Mouse (Mus musculus) limb, embryonic 11.5 days (tissue): ENCODE measurements around the gene Ccdc36. TPM values are rescaled to one million over a fixed set of nuclear protein-coding genes. Genes with fewer than 3 reads are reported as not detected.

Experiments
- ATAC-seq: fragments of 200-750 bp; cut with Nextera tagmentation; 2 replicates; pipeline ENCODE4 v1.8.0; 2017; ENCODE audit warnings: low read depth; ENCODE audit not compliant: insufficient number of reproducible peaks, low FRiP score, low TSS enrichment
- DNase-seq: peaks from one replicate; pipeline ENCODE4 v3.0.0-alpha.2; 2015; ENCODE audit warnings: low spot score
- H3K27ac ChIP-seq: fragments of 300-500 bp; sonication (generic); replicated peaks from 2 replicates; pipeline ENCODE4 v1.5.1; 2014; ENCODE audit warnings: low read depth, mild to moderate bottlenecking, low read length
- H3K27me3 ChIP-seq: fragments of 300-500 bp; sonication (generic); 2 replicates; pipeline ENCODE4 v1.6.1; 2014; ENCODE audit warnings: mild to moderate bottlenecking, low read length, mixed read lengths; ENCODE audit not compliant: control insufficient read depth, insufficient read depth
- H3K36me3 ChIP-seq: fragments of 300-500 bp; sonication (generic); 2 replicates; pipeline ENCODE4 v1.6.1; 2014; ENCODE audit warnings: mild to moderate bottlenecking, low read length, moderate library complexity, mixed read lengths; ENCODE audit not compliant: control insufficient read depth, insufficient read depth
- H3K4me1 ChIP-seq: fragments of 300-500 bp; sonication (generic); 2 replicates; pipeline ENCODE4 v1.6.1; 2014; ENCODE audit warnings: low read length, mixed read lengths; ENCODE audit not compliant: control insufficient read depth, insufficient read depth
- H3K4me2 ChIP-seq: fragments of 300-500 bp; sonication (generic); 2 replicates; pipeline ENCODE4 v1.6.1; 2014; ENCODE audit warnings: low read depth, mild to moderate bottlenecking, moderate library complexity; ENCODE audit not compliant: severe bottlenecking
- H3K4me3 ChIP-seq: fragments of 300-500 bp; sonication (generic); 2 replicates; pipeline ENCODE4 v1.5.1; 2014; ENCODE audit warnings: low read depth, low read length
- H3K9ac ChIP-seq: fragments of 300-500 bp; sonication (generic); 2 replicates; pipeline ENCODE4 v1.6.1; 2014; ENCODE audit warnings: mild to moderate bottlenecking, low read length
- H3K9me3 ChIP-seq: fragments of 300-500 bp; sonication (generic); 2 replicates; pipeline ENCODE4 v1.6.1; 2016; ENCODE audit warnings: low read length; ENCODE audit not compliant: control insufficient read depth
- WGBS: fragments of 180-500 bp; shearing (Covaris S2); extraction: QIAGEN DNeasy Blood & Tissue Kit; methylation state at CpG from one replicate; pipeline ENCODE4 v1.1.7; 2014; 5-methylcytosine and 5-hydroxymethylcytosine counted together
- polyA plus RNA-seq: library from polyadenylated mRNA; unstranded; fragments of >200 nt; fragmentation: Nextera tagmentation; extraction: Ambion mirVana; gene quantifications from 2 replicates; pipeline ENCODE4 v1.2.1, GENCODE M21; 2014

Gene Ccdc36
- polyA plus RNA-seq, 1 experiment from 2014 or later: 1.5 TPM

DNA sequence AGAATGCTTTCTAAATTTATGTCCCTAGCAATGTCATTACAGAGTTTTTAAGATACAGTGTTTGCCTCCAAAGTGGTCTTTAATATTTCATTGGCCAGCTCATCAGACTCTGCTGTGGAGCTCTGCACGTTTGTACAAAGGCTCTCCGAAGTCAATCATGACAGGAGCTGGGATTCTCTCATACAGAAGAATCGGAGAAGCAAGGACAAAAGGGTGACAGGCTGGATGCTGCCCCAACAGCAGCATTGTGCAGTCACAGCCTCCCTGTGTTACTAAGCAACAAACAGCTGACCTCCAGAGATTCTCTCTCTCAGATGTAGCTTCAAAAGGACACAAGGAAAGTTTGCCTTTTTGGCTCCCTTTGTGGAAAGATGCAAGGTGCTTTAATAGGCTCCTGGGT is 7.9 kb upstream of the Ccdc36 start, which contains the start of gene BC048562:
BC048562 (plus strand) TSS at position 301 of the 400 bp plus-strand sequence.
- no peaks in the 10 kb centered on the region for H3K27me3 ChIP-seq
- WGBS: 79% methylated on average over 3 of the region's 3 CpGs
- ATAC-seq (no peak), DNase-seq (no peak)
- no peaks in the 10 kb centered on the region for H3K9me3 ChIP-seq
- H3K4me2 ChIP-seq: no peak within 1 kb of the TSS
- 0 out of 2 replicates have a peak, but pooled peaks cover 3% of the 10 kb centered on the region for H3K4me1 ChIP-seq
- no peak within 1 kb of the TSS for H3K27ac ChIP-seq
- H3K36me3 ChIP-seq: no peaks in the 10 kb centered on the region
- H3K4me3 ChIP-seq: no peak within 1 kb of the TSS
- no peak within 1 kb of the TSS for H3K9ac ChIP-seq

DNA sequence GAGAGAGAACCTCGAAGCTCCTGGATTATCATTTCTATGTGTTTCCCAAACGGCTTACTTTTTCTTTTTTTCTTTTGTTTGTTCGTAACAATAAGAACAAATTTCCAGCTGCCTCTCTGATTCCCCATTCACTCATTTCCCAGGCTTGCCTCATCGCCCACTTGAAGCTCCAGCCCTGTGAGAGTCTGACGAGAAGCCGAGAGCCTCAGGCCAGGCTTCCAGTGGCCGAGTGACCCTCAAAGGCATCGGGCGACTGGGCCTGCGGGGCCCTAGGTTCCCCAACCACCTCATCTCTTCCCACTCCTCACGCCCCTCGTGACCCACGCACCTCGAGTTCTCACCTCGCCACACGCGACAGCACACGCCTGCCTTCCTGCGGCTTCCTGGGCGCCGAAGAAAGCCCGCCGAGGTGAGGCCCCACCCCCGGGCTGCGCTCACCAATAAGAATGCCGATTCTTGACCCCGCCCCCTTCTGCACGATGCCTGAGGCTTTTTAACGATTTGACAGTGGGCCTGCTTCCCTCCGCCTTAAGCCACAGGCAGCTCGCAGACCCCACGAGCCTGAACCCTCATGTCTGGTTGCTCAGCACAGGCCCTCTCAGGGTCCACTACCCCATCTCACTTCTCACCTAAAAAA is 3.3 kb upstream of the Ccdc36 start:
- Histone ChIP-seq H3K27me3 (no peaks in the 10 kb centered on the region), H3K27ac (no peak overlapping the region), H3K4me1 (0 out of 2 replicates have a peak, but pooled peaks cover 3% of the 10 kb centered on the region), H3K4me3 (no peak overlapping the region), H3K9ac (0 out of 2 replicates have a peak overlapping the region, but pooled peaks have one; percentile 12), H3K4me2 (peak overlapping the region; percentile 36), H3K36me3 (no peaks in the 10 kb centered on the region), H3K9me3 (no peaks in the 10 kb centered on the region)
- DNase-seq (peak; percentile 68), ATAC-seq (peak; percentile 44)
- 49% methylated on average over 32 of the region's 32 CpGs for WGBS

- DNase-seq (no peak), ATAC-seq (no peak)
- Histone ChIP-seq H3K27ac (no peak overlapping the region), H3K4me1 (no peaks in the 10 kb centered on the region), H3K27me3 (no peaks in the 10 kb centered on the region), H3K36me3 (no peaks in the 10 kb centered on the region), H3K4me2 (no peak overlapping the region), H3K4me3 (no peak overlapping the region), H3K9me3 (no peaks in the 10 kb centered on the region), H3K9ac (no peak overlapping the region)
- WGBS: 83% methylated on average over 1 of the region's 1 CpGs
Observed at GRCm38 (mm10) chr9:108412221-108412620, 16.1 kb downstream of the Ccdc36 start.

DNA sequence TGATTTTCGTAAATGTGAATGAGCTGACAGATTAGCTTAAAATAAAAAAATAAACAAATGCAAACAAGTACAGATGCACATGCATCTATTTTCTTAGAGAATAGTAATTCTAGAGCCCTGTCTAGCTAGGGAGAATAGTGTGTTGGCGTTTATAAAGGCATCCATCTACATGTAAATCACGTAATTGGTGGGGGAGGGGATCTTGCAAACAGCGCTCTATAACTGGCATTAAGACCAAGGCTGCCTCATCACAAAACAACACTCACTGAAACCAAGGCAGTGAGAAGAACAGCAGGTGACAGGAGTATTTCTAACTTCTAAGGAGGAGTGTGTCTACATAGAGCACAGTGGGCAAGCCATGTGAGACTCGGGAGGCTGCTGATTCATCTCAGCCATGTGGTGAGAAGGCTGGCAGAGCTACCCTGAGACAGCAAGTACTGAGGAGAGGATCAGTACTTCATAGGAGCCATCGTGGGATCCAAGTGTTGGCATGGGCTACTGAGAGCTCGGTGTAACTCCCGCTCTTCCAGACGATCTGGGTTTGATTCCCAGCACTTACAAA is 16.8 kb downstream of the Ccdc36 start:
- Histone ChIP-seq H3K9ac (no peak overlapping the region), H3K36me3 (no peaks in the 10 kb centered on the region), H3K27me3 (no peaks in the 10 kb centered on the region), H3K9me3 (no peaks in the 10 kb centered on the region), H3K4me1 (no peaks in the 10 kb centered on the region), H3K27ac (no peak overlapping the region), H3K4me3 (no peak overlapping the region), H3K4me2 (no peak overlapping the region)
- ATAC-seq (no peak), DNase-seq (no peak)
- WGBS: 76% methylated on average over 9 of the region's 9 CpGs

DNA sequence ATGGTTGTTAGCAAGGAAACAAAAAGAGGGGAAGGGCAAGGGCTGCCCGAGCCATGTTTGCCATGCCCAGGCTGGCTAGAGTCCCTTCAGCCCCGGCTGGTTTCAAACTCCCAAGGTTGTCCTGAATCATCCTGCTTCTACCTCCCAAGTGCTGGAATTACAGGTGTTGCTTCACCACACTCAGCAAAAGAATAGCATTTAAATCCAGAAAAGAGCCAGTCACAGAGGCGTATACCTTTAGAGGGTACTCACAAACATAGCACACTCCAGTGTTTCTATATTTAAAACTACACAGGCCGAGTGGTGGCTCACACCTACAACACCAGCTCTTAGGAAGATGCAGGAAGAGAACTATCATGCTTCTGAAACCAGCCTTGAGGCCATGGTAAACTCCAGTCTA is 18.7 kb downstream of the Ccdc36 start:
- H3K27ac ChIP-seq: no peak overlapping the region
- DNase-seq: no peak
- no peak for ATAC-seq
- no peaks in the 10 kb centered on the region for H3K36me3 ChIP-seq
- H3K9me3 ChIP-seq: no peaks in the 10 kb centered on the region
- H3K4me3 ChIP-seq: no peak overlapping the region
- 91% methylated on average over 4 of the region's 4 CpGs for WGBS
- no peaks in the 10 kb centered on the region for H3K4me1 ChIP-seq
- no peaks in the 10 kb centered on the region for H3K27me3 ChIP-seq
- no peak overlapping the region for H3K9ac ChIP-seq
- no peak overlapping the region for H3K4me2 ChIP-seq

DNA sequence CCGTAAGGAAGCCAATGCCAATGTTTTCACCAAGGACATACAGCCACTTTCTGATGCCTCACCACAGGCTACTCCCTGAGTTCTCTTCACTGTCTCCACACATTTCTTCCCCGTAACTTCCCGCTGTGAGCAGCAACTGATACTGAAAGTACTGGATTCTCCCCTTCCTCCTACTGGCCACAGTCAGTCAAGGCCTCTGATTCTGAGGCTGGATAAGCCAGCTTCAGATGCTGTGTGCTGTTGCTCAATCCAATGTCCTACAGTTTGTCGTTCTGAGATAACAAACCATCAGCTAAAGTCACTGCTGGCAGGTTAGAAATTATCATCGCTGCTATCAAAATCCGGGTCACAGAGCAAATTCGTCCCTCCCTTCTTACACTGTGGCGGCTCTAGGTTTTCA is 23.8 kb downstream of the Ccdc36 start:
- Histone ChIP-seq H3K27ac (no peak overlapping the region), H3K4me3 (no peak overlapping the region), H3K4me1 (no peaks in the 10 kb centered on the region), H3K36me3 (no peaks in the 10 kb centered on the region), H3K4me2 (no peak overlapping the region), H3K9ac (no peak overlapping the region), H3K9me3 (no peaks in the 10 kb centered on the region), H3K27me3 (no peaks in the 10 kb centered on the region)
- whole genome bisulfite sequencing: 83% methylated on average over 8 of the region's 8 CpGs
- ATAC-seq (no peak), DNase-seq (no peak)

GRCm38 (mm10) chr9:108403081-108403480 is 25.2 kb downstream of the Ccdc36 start:
- Histone ChIP-seq H3K9ac (no peak overlapping the region), H3K9me3 (no peaks in the 10 kb centered on the region), H3K4me2 (no peak overlapping the region), H3K4me3 (no peak overlapping the region), H3K4me1 (no peaks in the 10 kb centered on the region), H3K36me3 (no peaks in the 10 kb centered on the region), H3K27me3 (no peaks in the 10 kb centered on the region), H3K27ac (no peak overlapping the region)
- no peak for DNase-seq
- 88% methylated on average over 4 of the region's 4 CpGs for WGBS
- no peak for ATAC-seq

DNA sequence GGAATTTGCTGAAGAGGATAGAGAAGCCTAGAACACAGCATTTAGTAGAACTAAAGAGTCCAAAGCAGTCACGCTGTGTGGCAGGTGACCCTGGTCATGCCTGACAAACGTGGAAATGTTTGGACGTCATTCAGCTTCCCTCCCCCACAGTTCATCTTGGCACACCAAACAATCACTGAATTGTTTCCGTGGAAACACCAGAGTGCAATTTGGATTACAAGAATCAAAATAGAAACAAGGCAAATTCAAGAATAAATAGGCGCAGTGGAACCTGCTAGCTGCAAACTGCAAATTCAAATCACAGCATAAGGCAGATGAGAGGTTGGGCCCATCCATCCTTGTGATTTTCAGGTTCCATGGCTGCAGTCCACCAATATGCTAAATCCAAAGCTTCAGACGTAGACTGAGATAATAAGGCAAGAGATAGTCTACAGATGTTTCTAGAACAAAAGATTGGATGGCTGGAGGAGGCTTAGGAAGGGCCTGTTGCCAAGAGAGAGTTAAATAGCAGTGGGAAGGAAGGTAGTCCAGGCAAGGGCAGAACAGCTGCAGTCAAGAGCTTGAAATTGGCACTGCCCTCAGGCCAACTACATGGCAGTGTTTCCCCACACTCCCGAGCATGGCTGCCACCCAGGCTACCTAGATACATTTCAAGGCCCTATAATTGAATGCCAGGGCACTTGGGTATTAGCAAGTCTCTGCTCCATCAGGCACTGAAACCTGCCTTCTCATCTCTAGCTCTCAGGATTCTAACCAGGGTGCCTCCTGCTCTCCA is 26.9 kb downstream of the Ccdc36 start:
- no peak overlapping the region for H3K4me3 ChIP-seq
- H3K9me3 ChIP-seq: no peaks in the 10 kb centered on the region
- H3K36me3 ChIP-seq: 0 out of 2 replicates have a peak, but pooled peaks cover 2% of the 10 kb centered on the region
- no peak overlapping the region for H3K4me2 ChIP-seq
- H3K27me3 ChIP-seq: no peaks in the 10 kb centered on the region
- 86% methylated on average over 7 of the region's 7 CpGs for WGBS
- H3K9ac ChIP-seq: no peak overlapping the region
- DNase-seq: no peak
- H3K4me1 ChIP-seq: no peaks in the 10 kb centered on the region
- no peak for ATAC-seq
- H3K27ac ChIP-seq: no peak overlapping the region
